Mouse (Mus musculus): Measurements from ENCODE around the gene Abat.
A peak's percentile ranks its signal among the peaks of the same experiment; 100 is the strongest.
"Not testable (repeated sequence)": the region's sequence is repeated elsewhere in the genome, so short reads cannot be mapped to it uniquely, and the experiment has no call there.

Abat gene

GRCm38 (mm10) chr16:8533477-8533876 lies 20.2 kb downstream of the Abat start:
- DNase-seq = no peak

- no peak for DNase-seq
These were observed 21.4 kb downstream of the Abat start for GRCm38 (mm10) chr16:8534466-8535200.

DNA sequence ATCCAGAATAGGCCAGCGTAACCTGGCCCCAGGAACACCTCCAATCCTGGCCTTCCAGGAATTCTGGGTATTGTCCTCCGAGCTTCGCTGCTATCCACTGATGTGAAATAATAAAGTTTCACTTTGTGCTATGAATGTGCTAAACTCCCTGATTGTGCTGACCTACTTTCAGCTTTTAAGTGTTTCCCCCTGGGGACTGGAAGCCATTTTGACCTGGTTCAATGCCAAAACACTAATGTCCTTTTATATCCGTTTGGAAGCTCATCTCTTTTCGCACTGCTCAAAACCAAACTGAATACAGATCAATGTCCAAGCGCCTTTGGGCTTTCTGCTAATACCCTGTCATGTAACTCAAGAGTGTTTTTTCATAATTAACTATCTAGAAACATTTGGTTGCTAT lies 22.2 kb downstream of the Abat start:
- DNase-seq = no peak

- no peak for DNase-seq
These were observed 26.1 kb downstream of the Abat start for GRCm38 (mm10) chr16:8539150-8539865.

DNA sequence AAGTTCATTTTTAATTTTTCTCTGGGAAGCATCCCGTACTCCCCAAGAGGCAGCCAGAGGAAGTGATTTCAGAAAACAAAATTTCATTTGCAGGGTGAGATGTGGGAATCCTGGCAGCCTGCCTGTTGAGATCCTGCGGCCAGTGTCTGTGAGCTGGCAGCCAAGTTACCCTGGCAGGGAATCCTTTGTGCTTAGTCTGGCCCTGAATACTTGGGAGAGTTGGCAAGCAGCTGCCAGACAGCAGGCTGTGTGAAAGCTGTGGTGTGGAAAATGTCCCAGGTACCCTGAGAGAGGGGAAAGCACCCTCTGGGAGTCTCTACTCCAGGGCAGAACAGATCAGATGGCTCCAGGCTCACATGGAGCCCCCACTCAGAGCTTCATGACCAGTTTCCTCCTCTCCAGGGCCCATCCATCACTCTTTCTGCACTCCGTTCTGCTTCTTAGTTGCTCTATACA lies 27.7 kb downstream of the Abat start:
- DNase-seq = peak; percentile 97

- DNase-seq = peak; percentile 66
These were observed 34.6 kb downstream of the Abat start for GRCm38 (mm10) chr16:8547836-8548235.

DNA sequence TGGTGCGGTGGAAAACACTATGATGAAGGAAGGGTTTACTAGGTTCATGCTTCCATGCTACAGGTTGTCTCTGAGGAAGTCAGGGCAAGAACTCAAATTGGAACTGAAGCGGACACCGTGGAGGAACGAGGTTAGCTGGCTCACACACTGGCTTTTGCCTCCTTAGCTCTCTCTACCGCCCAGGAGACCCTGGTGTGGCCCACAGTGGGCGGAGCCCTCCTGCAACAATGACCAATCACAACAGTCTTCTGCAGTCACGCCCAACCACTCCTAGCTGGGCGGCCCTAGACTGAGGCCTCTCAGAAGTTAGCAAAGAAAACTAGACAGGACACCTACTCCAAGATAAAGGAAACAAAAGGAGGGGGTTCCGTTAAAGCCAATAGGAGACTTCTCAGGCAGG lies 36.3 kb downstream of the Abat start:
- peak; percentile 78 for DNase-seq

- DNase-seq = peak; percentile 76
These were observed 41.1 kb downstream of the Abat start for GRCm38 (mm10) chr16:8554351-8554750.

DNA sequence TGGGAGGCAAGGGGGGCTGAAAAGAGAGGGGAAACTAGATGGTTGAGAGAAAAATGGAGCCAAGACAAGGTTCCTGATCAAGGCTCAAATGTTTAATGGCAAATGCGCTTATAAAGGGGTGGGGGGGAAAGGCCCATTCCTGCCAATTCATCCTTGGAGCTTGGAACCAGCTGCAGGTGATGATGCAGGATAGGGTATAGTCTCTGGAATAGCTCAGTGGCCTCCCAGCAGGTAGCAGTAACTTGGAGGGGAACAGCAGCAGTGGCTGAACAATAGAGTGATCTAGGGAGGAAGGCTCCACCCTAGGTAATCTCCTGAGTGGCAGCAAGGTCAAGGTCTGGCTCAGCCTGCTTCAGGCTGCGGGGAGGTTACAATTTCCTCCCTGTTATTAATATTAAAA lies 41.5 kb downstream of the Abat start:
- DNase-seq = peak; percentile 52

DNA sequence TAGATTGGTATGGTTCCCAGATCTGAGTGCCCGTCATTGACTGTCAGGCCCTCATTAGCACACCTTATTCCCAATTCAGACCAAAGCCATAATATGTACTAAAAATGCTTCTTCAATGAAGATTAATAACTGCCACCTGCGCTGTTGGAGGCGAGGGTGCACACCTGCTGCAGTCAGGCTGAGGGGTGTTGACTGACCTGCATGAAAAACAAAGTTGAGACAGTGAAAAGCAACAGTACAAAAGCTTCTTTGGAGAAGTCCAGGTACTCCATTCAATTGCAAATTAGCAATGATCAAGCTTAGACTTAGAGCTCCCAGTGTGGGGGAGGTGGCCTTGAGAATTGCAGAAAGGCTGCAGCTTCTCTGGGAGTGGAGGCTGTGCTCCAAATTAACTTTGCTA lies 42.1 kb downstream of the Abat start:
- peak; percentile 34 for DNase-seq

DNA sequence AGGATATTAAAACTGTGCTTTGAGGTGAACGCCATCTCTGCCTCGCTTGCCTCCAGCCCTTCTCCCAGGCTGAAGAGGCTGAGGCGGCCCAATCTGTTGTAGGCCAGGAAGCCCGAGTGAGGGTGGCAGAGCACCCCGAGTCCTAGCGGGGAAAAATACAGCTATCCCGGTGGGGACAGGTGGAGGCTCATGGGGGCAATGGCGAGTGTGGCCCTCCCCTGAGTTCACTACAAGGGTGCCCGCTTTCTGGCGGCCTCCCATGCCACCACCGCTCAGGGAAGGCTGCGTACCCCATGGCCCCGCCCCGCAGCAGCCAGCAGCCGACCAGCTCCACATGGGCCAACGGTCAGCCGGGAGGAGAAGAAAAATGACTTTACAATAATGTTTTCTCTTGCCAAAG lies 46.9 kb downstream of the Abat start:
- peak; percentile 84 for DNase-seq

DNA sequence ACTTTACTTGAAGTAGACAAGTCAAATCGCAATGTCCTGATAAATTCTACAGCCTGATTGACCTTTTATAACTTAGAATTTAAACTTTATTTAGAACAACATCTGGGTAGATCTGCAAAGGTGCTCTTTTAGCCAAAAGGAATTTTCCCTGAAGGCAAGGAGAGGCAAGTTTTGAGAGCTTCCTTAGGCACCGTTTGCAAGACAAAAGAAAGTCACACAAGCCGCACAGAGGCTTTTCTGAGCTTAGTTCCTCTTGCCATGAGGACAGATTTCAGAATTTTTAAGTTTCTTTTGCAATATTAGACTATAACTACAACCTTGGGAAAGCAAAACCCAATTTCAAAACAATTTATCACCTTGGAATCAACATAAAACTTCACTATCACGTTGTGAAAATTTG lies 47.9 kb downstream of the Abat start:
- DNase-seq = peak; percentile 10

- DNase-seq = not testable (repeated sequence)
These were observed 48.6 kb downstream of the Abat start for GRCm38 (mm10) chr16:8561856-8562255.

DNA sequence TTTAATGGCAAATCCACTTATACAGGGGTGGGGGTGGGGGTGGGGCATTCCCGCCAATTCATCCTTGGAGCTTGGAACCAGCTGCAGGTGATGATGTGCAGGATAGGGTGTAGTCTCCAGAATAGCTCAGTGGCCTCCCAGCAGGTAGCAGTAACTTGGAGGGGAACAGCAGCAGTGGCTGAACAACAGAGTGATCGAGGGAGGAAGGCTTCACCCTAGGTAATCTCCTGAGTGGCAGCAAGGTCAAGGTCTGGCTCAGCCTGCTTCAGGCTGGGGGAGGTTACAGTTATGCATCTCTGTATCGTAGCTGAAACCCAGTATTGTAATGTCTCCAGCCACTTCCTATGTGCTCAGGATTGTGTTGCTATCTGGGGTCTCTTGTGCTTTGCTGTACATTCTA lies 49.6 kb downstream of the Abat start:
- not testable (repeated sequence) for DNase-seq

DNA sequence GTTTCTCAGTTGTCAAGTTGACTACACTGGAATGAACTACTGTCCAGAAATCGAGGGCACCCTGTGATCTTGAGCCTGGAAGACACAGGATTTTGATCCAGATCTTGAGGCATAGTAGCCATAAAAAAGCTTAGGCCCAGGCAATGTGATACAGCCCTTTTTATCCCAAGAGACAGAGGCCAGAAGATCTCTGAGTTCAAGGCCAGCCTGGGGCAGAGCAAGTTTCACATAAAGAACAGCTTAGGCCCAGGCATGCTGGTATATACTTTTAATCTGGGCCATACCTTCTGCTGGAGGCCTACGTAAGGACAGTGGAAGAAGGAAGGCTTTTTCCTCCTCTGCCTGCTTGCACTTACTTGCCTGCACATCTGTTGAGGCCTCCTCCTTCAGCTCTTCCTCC lies 51.6 kb downstream of the Abat start:
- DNase-seq = peak; percentile 64

DNA sequence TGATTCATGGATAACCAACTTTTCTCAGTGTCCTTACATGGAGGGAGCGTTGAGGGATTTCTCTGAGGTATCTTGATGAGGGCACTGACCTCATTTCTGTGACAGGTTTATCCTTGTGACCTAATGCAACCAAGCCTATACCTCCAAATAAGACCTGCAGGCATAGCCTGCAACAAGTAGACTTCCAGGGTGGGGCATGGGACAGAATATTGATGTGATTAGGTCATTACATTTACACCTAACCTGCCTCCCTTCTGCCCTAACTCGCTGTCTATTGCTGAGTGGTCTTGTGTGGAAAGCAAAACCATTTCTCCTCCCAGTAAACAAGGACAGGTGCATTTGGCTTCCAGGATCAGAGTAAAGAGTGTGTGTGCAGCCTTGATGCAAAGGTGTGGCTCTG lies 52.3 kb downstream of the Abat start:
- DNase-seq = peak; percentile 44

- DNase-seq = peak; percentile 80
These were observed 53.0 kb downstream of the Abat start for GRCm38 (mm10) chr16:8566115-8566711.

GRCm38 (mm10) chr16:8568881-8569280 lies 55.7 kb downstream of the Abat start:
- DNase-seq = peak; percentile 58

DNA sequence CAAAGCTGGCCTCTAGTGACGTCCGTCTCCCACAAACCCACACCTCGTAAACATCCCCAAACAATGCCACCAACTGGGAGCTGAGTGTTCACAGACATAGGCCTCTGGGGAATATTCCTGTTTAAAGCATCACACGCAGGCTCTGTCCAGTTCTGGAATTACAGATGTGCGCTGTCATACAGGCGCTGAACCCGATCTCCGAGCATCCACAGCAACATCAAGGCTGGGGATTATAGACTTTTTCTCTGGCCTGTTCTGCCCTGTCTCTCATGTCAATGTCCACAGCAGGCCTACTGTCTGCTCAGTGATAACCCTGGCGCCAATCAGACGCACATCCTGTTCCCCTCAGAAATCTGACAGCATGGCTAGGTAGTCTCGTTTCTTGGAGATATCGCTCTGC lies 57.1 kb downstream of the Abat start:
- DNase-seq = peak; percentile 42

DNA sequence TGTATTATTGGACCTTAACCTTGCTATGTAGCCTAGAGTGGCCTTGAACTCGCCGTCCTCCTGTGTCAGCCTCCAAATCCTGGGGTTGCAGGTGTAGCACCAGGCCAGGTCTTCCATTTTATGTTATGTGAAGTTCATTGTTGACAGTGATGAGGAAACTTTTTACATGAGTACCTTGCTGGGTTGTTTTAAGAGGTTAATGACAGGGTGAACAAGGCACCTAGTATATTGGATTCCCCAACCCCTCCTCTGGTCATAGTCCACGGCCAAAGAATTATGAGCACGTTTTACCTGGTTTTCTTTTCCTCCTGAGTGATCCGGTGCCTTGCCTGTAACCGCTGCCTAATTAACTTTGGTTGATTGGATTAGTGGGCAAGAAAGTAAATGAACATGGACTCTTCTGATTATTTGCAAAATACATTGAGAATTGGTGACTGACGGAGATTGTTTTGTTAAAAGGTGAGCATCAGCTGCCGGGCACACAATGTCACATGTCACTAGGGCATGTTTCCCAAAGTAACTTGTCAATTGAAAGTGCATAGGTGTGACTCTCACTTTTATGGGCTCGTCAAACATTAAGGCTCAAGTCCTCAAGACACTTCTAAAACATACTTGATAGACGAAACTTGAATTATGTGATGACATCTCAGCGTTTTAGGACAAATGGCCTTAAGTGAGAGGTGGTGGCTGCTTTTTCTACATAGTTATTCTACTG lies 57.8 kb downstream of the Abat start:
- DNase-seq = peak; percentile 28

GRCm38 (mm10) chr16:8573041-8573440 lies 59.8 kb downstream of the Abat start:
- DNase-seq = peak; percentile 70

- DNase-seq = peak; percentile 55
These were observed 60.5 kb downstream of the Abat start for GRCm38 (mm10) chr16:8573751-8574150.

GRCm38 (mm10) chr16:8574316-8574715 lies 61.1 kb downstream of the Abat start:
- DNase-seq = peak; percentile 24
